Mouse (Mus musculus): ENCODE measurements at regions not wholly inside any gene's neighbourhood (a gene's known extent, or its start where the extent isn't known, plus 50 kb on each side); places are given as distances from the start of the nearest gene placed in this dataset.

- TF ChIP-seq CTCF (IDR thresholded peaks at IDR 0.05; ENCODE audit: low read depth) (no peak), EP300 (IDR thresholded peaks at IDR 0.05; ENCODE audit: low read depth) (no peak)
These were observed 136.2 kb upstream of the Meis1 start for GRCm38 (mm10) chr11:19154813-19155616.
